Mouse (Mus musculus): ENCODE results near the gene Cdk4.

- TF ChIP-seq CTCF (IDR thresholded peaks at IDR 0.05; ENCODE audit: low read depth, low read length) (no peak), POLR2A (IDR thresholded peaks at IDR 0.05; ENCODE audit: borderline replicate concordance, low read depth, low read length) (no peak)
These were observed 10.6 kb downstream of the Cdk4 start for GRCm38 (mm10) chr10:127073981-127074380.
